Mouse (Mus musculus) adrenal gland, adult (tissue): ENCODE results near the gene Pakap.

Experiments
- DNase-seq, 2 experiments: peaks; one replicate each; pipeline ENCODE4 v3.0.0; 2022 to 2023; ENCODE audit warnings: low spot score in 1 of 2; ENCODE audit not compliant: inconsistent age in 2 of 2

Pakap gene

DNA sequence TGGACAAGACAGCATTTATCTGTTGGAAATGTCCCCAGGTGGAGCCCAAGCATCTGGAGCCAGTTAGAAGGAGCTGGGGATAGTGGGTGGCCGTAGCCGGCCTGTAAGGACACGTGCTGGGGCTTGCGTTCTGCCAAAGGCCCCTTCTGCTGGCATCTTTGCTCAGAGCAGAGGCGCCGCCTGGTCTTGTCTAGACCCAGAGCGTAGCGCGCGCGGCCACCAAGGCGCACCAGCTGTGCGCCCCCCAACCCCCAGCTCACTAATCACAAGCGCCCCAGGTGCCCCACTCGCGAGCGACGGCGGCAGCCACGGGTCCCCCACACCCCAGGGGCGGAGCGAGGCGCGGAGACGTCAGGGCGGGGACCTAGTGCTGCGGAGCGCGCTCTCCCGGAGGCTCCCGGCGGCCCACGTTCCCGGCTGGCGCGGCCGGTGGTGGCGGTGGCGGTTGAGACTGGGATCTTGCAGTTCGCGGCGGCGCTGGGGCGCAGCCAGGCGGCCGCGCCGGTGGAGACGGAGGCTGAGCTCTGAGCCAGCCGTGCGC lies at the start of gene Pakap:
Gene Pakap (plus strand): TSS at position 514 of the 541 bp plus-strand sequence.
- DNase-seq: peak; percentile 78 to 92

DNA sequence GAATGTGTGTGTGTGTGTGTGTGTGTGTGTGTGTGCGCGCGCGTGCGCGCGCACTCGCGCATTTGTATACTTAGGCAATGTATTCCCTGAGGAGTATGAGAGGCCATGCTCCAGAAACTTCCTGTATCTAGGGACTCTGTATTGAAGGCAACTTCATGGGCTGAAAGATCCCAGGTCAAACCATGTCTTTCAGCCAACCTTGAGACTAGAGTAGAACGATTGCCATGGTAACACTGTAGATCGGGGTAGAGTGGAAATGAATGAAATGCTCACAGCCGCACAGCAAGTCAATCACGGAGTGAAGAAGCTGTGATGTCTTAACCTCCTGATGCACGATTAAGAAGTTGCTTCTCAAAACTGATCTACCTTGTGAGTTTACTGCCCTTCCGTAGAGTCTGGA lies 44.5 kb upstream of the Pakap start:
- no peak for DNase-seq

GRCm38 (mm10) chr4:57524461-57524860 lies 43.5 kb upstream of the Pakap start:
- DNase-seq: peak in 1 of 2 experiments; percentile 28

DNA sequence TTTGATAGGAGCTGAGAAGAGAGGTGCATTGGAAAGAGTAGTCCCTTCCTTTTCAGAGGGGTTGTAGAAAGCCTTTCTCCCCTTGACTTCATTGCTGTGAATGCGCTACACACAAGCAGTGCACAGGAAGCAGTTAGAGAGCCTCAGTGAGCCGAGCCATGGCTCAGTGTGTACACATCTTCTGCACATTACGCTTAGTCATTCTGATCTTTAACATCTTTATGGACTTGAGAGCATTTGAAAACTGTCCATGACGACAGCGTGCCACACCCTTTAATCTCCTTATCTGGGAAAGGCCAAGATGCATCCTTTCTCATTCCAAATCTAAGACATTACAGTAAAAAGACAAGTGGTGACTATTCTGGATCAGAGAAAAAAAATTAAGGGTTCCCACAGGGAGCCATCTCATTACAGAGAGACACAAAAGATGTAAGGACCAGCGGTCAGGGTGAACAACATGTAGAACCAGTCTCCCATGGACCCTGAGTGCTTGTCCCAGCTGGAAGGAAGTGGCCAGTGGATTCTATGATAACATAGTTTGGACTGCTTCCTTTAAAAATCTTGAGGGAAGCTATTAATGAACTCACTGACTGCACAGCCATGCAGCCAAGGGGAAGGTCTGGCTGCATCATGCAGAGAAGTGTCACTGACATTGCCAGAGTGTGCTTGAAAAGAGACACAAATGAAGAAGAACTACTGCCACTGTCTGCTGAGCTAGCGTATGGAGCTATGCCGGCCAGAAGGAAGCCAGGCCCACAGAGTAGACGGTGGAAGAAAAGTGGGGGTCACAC lies 42.6 kb upstream of the Pakap start:
- DNase-seq: no peak

GRCm38 (mm10) chr4:57528296-57528695 lies 39.7 kb upstream of the Pakap start:
- DNase-seq: no peak

GRCm38 (mm10) chr4:57533686-57534085 lies 34.3 kb upstream of the Pakap start:
- DNase-seq: no peak

- no peak for DNase-seq
Measured at GRCm38 (mm10) chr4:57534232-57534631, 33.7 kb upstream of the Pakap start.

- no peak for DNase-seq
Measured at GRCm38 (mm10) chr4:57535087-57535486, 32.9 kb upstream of the Pakap start.

- no peak for DNase-seq
Measured at GRCm38 (mm10) chr4:57538029-57538688, 29.8 kb upstream of the Pakap start.

DNA sequence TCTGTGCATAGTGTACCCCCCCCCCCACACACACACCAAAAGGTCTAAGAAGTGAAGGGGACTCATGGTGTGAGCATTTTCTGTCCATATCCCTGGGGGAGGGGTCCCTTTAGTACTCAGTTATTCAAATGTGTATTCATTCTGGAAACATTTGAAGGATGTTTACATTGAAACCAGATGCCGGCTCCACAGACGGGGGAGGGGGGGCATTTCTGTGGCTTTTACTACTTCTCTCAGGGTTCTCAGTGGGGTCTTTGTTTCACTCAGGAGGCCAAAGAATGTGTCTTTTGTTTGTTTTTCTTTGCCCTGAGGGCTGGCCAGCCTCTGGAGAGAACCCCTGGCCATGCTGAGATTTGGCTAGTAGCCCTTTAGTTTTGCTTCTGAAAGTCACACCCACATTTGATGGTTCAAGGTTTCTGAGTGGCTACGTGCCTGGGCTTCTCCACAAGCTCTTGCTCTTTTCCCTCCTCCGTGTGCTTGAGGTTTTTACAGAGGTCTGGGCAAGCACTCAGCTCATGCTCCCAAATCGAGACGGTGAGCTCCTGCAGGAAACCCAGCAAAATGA lies 24.2 kb upstream of the Pakap start:
- peak in 1 of 2 experiments; percentile 47 for DNase-seq

GRCm38 (mm10) chr4:57547785-57548184 lies 20.2 kb upstream of the Pakap start:
- DNase-seq: no peak

DNA sequence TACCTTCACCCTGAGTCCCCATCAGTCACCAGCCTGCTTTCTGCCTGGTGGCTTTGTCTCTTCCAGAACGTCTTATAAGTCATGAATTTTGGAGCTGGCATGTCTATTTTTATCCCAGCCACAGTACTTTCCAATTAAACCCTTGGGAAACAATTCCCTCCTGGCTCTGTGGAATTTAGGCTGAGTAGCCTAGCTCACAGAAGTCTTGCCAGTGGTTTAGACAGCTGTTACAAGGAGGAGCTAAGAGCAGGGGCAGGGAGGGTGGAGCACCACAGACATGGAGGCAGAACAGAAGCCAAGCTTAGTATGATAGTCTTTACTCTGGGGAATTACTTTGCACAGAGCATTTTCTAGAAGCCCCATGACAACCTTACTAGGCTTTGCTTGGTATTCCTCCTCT lies 17.8 kb upstream of the Pakap start:
- no peak for DNase-seq

GRCm38 (mm10) chr4:57557102-57557501 lies 10.9 kb upstream of the Pakap start:
- no peak for DNase-seq

GRCm38 (mm10) chr4:57559438-57559837 lies 8.5 kb upstream of the Pakap start:
- DNase-seq: no peak

DNA sequence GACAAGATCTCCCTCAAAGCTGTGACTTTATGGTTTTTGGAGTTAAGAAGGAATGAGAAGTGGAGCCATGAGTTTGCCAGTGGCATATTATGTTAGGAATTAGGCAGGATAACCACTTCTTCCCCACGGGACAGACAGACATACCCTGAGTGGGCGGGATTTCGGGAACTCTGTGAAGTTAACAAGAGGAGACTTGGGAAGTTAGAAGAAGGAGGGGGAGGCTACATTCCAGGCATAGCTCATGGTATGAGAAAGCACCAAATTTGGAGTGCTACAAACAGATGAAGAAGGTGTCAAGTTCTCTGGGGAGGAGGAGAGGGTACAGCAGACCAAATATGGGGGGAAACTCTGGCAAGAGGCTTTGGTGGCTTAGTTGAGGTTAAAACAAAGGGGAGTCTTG lies 8.0 kb upstream of the Pakap start:
- DNase-seq: no peak

DNA sequence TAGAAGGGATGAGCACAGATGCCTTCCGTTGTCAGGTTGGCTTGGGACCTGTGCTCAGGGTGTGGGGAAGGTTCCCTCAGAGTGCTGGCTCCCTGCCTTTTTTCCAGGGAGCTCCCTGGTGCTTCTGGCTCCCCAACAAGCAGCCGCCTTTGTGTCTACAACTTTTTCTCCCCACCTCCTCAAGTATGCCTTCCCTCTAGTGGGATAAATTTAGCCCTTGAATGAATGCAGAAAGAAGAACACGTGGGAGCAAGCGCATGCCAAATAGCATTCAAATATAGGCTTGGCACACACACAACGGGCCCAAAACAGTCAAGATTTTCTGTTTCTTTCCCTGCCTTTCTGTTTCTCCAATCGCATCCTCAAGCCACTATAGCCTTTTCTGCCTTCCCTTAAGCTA lies 6.9 kb upstream of the Pakap start:
- DNase-seq: no peak

DNA sequence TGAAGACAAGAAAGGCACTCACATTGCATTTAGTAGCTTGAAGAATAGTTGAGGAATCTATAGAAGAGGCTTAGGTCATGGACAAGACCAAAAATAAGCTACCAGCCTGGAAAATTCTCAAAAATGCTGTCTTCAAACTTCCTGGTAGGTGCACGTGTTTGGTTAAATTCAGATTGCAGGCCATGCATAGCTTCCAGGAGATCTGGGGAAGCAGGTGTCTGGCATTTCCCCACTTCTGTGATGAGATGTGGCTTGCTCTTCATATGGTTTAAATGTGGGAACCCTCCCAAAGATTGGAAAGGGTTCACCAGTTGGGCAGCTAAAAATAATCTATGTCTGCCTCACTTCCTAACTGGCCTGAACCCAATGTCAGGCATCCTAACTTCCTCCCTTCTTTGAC lies 2.7 kb upstream of the Pakap start:
- no peak for DNase-seq

DNA sequence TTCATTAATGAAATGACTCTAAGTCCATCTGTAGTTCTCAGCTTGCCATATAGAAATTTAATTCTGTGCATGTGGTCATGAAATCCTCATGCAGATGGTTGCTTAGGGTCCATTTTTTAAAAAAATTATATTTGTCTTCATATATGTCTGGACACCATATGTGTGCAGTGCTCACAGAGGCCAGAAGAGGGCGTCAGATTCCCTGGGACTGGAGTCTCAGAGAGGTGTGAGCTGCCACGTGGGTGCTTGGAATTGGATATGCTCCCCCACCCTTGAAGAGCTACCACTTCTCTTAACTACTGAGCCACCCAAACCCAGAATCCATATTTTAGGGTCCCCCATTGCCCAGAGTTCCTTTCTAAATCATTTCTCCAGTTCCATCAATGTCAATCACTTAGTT lies 2.2 kb upstream of the Pakap start:
- DNase-seq: no peak

- peak in 1 of 2 experiments; percentile 80 for DNase-seq
Measured at GRCm38 (mm10) chr4:57568268-57569068, 489 bp downstream of the Pakap start.

- no peak for DNase-seq
Measured at GRCm38 (mm10) chr4:57569069-57569355, 1.0 kb downstream of the Pakap start.

- peak in 1 of 2 experiments; percentile 86 for DNase-seq
Measured at GRCm38 (mm10) chr4:57569711-57570110, 1.7 kb downstream of the Pakap start.
